Mouse (Mus musculus): ENCODE data around the gene Map3k5.

Gene Map3k5

DNA sequence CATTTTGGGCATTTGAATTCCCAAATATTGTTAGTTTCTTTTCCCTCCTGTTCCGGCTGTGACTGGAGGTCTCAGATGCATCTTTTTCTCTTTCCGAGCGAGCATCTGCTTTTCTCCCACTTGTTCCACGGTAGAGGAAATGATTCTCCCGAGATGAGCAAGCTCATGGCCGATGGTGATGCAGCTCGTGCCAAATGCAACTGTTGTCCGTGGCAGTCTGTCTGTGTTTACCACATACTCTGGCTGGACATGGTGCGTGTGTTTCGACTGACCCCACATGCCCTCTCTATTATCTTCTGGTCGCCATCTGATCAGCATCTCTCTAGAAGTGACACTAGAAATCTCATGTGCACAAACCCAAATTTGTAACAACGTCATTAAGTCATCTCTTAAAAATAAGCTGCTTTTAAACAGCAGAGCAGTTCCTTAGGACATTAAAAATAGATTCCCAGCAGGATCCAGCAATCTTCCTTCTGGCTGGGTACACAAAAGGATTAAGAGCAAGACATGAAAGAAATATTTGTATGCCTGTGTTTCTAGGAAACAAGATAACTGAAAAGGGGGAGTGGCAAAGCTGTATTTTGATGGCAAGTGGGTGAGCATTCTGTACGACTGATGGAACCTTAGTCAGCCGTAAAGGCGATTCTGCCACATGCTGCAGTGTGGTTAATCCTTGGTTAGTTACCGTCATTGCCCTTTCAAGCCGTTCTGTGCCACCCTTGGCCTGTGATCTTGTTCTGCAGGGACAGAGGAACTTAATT is 72.2 kb downstream of the Map3k5 start:
- no peak for DNase-seq (ENCODE audit: low read depth, low spot score)

DNA sequence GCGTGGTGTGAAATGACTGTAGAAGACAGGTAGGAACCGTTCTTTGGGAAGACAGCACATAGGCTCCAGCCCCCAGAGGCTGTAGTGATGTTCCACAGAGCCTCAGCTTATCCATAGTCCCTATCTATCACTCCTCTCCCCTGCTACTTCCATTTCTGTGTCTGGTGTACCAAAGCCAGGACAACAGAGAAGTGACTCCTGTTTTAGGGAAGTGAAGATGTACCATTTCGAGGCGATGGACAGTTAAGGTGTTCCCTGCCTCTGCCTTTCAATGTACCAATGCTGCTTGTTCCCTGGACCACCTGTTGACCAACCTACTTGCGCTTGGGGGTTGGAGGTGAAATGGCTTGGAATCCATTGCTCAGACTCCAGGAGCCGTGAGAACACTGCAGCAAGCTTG is 75.0 kb downstream of the Map3k5 start:
- no peak for DNase-seq (ENCODE audit: low read depth, low spot score)

DNA sequence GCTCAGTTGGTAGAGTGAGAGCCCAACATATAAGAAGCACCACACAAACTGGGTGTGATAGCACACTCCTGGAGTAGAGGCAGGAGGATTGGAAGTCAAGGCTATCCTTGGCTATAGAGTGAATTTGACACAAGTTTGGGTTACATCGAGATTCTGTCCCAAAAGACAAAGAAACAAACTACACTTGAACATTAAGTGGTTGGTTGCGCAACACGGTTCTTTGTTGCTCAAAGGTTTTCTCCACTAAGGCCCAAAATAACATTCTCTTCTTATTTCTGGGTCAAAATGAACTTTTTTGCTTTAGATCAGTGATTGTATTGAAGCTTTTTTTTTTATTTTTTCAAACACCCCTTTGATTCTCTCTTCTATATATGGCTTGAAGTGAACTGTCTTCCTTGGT is 75.7 kb downstream of the Map3k5 start:
- DNase-seq (ENCODE audit: low read depth, low spot score), result no peak

DNA sequence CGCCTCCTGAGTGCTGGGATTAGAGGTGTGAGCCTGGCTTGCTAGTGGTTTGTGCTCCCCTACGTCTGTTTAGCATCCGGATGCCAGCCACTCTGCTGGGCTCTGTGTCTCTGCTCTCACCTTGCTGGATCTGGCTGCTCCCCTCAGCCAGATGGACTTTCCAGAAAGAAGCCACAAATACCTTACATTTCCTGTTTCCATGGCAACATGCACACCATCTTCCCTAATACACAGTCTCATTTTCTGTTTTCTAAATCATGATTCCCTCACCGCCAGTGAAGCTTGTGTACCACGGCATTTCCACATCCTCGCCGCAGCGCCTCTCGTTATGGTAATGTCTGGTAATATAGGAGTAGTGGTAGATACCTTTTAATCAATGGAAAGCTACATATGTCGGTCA is 84.1 kb downstream of the Map3k5 start:
- DNase-seq (ENCODE audit: low read depth, low spot score), result no peak

DNA sequence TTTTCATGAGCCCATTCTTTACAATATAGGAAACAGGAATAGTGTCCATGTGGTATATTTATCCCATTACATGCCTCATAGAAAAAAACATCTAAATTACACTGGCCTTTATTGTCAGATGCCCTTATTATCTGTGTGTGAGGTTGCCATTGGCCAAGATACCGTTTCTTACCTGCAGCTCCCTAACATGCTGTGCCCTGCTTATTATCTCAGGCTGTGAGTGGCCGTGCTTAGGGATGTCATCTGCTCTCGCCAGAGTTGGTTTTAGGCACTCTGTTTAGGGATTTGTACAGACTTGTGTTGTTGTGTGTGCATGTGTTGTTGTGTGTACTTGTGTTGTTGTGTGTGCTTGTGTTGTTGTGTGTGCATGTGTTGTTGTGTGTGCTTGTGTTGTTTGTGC is 84.5 kb downstream of the Map3k5 start:
- DNase-seq (ENCODE audit: low read depth, low spot score), result no peak

DNA sequence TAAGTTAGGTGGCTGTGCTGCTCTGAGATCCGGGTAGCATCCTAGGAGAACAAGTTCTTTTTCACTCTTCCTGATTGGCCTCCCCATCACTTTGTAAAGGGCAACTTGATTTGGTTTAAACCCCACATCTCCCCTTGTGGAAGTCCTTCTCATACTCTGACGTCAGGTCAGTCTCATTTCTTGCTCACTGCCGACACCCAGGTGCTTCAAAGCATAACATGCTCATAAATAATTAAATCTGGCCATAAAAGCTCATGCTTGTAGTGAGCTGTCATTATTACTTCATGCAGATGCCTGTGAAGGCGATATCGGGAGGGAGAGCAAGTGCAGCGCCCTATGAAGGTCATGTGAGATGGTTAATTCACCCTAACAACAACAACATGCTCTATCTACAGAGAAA is 87.0 kb downstream of the Map3k5 start:
- DNase-seq (ENCODE audit: low read depth, low spot score), result no peak

DNA sequence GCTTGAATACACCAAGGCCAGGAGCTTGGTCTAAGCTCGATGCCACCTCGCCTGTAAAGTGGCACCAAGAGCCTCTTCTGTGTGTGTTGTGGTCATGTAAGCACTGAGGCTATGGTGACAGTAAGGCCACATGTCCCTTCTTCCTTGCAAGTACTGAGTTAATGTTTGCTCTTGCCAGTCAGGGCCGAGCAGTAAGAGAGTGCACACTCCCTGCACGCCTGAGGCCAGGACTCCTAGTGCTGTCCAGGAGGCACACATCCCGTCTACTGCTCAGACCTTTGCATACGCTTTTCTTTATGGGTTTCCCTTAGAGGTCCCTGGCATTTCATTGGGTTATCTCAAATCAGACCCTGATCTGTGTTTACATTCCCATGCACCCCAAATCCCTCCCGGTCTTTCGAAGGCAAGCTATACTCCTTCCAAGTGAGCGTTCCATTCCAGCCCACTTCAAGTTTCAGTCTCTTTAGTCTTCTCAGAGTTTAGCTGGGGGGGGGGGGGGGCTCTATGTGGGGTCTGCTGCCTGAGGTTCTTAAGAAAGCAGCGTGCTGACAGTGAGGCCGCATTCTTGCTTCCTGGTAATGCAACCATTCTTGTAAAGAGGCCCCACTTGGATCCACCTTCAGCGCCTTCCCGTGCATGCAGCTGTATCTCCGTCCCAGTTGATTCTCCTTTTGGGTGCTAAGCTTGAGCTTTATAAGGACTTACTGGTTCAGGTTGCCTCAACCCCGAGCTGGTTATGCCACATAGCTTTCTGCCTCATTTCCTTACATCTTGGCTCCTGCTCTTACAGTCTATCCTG is 87.6 kb downstream of the Map3k5 start:
- DNase-seq (ENCODE audit: low read depth, low spot score), result no peak

DNA sequence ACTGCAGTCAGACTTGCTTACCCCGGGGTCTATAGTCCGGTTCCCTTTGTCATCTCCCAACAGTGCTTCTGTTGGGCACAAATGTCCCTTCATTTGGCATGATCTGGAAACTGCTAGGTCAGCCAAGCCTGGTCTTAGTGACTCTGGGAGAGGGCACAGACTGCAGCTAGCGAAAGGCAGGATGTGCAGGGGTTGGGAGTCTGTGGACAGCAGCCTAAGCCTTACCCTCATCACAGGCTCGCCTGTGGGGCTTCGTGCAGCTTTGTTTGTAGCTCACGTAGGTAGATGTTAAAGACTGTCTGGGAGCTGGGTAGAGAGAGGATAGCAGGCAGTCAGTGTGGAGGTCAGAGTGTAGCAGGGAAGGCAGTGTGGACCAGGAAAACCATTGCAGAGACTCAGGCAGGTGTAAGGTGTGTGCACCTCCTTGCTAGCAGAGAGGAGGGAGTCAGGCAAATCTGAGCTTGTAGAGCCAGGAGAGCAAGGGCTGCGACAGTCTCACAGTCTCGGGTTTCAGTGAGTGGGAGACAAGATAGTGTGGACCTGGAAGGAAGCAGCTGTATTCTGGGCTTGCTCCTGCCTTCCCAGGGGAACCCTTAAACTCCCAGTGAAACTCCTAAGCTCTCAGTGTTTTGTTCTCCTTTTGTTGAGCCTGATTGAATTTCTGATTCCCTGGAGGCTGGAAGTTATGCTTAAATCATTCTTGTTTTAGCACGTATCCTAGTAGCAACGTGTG is 88.5 kb downstream of the Map3k5 start:
- DNase-seq (ENCODE audit: low read depth, low spot score), result peak; percentile 45

DNA sequence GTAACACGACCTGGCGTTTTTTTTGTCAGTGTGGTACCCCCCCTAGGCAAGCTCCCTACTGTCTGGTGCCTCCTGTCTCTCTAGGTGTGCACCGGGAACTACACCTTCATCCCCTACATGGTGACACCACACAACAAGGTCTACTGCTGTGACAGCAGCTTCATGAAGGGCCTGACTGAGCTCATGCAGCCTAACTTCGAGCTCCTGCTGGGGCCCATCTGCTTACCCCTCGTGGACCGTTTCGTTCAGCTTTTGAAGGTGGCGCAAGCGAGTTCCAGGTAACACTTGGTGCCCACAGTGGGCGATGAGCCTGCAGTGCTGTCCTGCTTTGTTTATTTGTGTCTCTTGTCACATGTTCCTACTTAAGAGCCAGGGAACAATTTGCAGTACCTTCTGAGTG is 89.3 kb downstream of the Map3k5 start:
- no peak for DNase-seq (ENCODE audit: low read depth, low spot score)

DNA sequence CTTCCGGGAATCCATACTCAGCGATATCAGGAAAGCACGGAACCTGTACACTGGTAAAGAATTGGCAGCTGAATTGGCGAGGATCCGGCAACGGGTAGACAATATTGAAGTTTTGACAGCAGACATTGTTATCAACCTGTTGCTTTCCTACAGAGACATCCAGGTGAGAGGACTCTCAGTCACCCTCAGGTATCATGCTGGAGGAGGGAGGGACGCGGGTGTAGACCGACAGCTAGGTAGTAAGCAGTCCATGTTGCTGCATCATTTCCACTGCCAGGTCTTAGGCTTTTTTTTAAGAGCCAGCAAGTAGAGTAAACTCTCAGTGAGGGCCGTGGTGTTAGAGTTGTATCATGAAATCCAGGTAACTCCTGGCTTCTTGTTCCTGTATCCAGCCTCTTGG is 90.6 kb downstream of the Map3k5 start:
- DNase-seq (ENCODE audit: low read depth, low spot score), result no peak

DNA sequence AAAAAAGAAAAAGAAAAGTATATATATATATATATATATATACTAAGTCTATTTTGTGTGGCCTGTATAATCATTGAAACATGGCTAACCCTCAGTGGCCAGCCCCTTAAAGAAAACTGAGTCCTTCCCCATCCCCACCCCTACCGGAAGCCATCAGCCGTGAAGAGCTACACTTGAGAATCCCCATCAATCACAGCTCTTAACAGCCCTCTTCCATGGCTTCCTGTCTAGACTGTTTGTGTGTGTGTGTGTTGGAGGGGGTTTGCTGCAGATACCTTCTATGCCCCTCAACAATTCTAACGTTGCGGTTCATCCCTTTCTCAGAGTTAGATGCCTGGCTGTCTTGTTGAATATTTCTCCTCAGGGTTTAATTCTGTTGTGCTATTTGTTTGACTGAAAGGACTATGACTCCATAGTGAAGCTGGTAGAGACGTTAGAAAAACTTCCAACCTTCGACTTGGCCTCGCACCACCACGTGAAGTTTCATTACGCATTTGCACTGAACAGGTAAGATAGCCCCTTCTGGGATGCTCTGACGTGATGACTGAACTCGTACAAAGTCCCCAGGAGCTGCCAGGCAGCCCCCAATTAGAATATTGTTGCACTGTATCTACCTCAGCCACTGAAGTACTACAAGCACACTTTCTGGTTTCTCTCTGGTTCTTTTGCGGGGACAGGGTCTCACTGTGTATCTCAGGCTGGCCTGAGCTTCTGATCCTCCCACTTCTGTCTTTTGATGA is 91.7 kb downstream of the Map3k5 start:
- peak; percentile 22 for DNase-seq (ENCODE audit: low read depth, low spot score)

DNA sequence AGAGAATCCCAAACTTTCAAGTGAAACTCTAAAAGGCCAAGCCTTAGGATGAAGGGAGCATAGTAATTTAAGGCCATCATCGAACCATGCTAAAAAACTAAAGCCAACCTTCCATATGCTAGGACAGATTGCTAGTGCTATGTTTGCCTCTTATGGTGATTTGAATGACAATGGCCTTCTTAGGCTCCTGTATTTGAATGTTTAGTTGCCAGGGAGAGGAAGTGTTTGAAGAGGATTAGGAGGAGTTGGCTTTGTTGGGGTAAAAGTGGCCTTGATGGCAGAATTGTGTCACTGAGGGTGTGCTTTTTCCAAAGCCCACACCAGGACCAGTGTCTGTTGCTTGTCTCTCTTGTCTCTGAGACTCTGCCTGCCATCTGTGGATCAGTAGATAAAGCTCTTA is 96.4 kb downstream of the Map3k5 start:
- no peak for DNase-seq (ENCODE audit: low read depth, low spot score)

DNA sequence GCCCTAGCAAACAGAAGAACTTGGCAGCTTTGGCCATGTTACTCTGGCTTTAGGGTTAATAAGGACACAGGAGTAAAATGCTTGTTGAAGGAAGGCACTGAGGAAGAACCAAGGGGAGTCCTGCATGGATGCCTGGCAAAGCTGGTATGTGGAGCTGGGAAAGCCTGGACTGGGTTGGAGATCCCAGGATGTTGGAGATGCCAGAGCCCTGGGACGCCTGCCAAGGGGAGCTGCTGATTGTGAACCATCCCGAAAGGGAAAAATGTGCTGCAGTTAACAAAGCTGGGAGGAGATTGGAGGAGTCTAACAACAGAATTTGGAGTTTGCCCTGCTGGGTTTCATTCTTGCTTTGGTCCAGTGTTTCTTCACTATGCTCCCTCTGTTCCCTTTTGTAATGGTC is 97.7 kb downstream of the Map3k5 start:
- no peak for DNase-seq (ENCODE audit: low read depth, low spot score)

DNA sequence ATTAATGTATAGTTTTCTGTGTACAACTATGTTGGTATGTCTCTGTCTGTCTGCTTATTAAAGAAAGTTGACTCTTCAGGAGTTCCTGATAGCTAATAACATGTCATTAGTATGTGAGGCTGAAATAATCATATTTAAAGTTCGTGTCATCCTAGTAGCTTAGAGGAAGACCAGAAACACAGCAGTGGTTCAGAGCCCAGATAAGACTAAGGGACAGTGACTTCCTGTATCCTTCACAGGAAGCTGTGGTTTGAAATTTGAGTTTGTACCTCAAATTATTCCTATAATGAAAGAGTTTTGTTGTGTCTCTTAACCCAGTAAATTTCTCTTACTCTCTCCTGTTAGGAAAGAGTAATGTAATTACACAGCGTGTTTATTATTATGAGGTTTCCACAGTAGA is 102.1 kb downstream of the Map3k5 start:
- no peak for DNase-seq (ENCODE audit: low read depth, low spot score)

DNA sequence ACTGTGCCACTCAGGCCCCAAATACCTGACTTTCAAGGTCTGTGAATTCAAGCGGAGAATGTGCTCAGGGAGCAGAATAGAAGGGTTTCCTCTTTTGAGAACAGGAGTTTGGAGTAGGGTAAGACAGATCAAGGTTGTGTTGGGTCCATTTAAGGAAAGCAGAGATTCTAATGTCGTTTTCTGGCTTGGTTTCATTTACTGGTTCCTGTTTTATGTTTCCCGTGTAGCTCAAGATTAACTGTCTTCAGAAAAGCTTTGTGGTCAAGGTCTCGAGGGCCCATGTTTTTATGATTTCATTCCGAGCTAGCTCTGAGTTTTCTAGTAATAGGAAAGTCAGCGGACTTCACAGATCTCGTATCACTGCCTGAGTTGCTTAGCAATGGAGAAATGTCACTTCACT is 102.6 kb downstream of the Map3k5 start:
- no peak for DNase-seq (ENCODE audit: low read depth, low spot score)

DNA sequence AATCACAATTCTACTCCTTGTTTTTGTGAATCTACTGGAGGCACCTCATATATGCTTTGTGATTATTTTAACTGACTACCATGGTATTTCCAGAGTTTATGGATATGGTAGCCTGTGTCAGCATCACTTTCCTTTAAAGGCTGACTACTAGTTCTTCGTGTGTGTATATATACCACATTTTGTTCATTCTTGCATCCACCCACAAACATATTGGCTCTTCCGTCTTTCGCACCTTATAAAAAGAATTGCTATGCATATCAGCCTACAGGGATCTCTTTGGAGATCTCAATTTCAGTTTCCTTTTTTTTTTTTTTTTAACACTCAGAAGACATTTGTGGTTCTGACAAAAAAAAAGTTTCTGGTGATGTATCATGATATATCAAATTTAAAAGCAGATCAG is 105.3 kb downstream of the Map3k5 start:
- no peak for DNase-seq (ENCODE audit: low read depth, low spot score)

DNA sequence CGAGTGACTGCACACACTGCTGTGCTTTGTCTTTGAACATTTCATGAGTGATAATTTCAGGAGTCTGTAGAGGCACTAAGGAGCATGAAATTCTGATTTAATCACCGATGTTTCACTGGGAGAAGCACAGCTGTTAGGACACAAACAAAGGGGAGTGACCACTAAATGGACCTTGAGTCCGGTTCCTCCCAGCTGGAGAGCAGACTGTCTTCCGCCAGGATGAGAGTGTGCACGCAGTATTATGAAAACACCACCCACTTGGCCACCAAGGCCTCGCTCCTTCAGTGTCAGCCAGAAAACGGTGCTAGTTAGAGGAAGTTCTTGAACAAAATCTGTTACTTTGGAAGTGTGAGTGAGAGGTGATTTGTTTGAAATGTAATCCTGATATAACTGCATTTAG is 105.8 kb downstream of the Map3k5 start:
- DNase-seq (ENCODE audit: low read depth, low spot score), result no peak

DNA sequence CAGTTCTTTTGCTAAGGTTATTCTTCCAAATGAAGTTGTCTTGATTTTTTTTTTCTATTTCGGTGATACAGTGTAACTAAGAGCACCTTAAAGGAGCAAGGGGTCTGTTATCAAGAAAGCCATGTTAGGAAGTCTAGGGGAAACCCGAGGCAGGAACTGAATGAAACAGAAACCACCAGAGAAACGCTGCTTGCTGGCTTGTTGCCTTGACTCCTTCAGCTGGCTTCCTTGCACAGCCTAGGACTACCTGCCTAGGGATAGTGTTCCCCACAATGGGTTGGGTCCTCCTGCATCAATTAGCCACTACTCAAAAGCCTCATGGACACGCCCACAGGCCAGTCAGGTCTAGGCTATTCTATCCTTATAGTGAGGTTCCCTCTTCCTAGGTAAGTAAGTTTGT is 106.4 kb downstream of the Map3k5 start:
- DNase-seq (ENCODE audit: low read depth, low spot score), result no peak

DNA sequence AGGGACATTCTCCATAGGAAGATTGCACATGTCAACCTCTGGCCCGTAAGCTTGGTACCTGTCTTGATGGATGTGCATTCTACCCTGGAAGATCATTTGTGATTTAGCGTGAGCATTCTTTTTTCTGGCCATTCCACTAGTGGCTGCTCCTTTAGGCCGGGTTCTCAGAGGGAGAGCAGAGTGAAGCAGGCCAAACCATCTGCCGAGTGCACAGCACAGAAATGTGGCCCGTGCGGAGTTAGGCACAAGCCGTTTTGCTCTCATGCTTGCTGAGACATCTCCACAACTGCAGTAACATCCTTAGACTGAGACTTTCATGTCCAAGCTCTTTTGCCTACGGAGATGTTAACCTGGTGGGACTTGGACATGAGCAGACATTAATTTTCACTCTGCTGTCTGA is 107.8 kb downstream of the Map3k5 start:
- no peak for DNase-seq (ENCODE audit: low read depth, low spot score)

DNA sequence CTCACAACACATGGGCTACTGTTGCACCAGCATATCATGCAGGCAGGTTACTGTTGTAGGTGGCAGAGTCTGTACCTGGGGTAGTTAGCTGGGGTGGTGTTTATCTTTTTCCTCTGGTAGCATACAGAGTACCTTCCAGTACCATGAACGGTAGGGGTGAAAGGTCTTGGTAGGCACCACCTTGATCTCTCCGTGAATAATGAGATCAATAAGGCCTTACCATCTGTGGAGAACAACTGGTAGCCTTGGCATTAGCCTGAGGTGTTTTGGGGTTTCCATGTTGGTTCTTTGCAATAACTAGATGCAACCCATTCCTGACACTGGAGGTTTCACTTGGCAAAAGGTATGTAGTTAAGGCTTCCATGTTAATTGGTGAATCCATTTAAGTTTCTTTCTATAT is 109.8 kb downstream of the Map3k5 start:
- DNase-seq (ENCODE audit: low read depth, low spot score), result no peak

DNA sequence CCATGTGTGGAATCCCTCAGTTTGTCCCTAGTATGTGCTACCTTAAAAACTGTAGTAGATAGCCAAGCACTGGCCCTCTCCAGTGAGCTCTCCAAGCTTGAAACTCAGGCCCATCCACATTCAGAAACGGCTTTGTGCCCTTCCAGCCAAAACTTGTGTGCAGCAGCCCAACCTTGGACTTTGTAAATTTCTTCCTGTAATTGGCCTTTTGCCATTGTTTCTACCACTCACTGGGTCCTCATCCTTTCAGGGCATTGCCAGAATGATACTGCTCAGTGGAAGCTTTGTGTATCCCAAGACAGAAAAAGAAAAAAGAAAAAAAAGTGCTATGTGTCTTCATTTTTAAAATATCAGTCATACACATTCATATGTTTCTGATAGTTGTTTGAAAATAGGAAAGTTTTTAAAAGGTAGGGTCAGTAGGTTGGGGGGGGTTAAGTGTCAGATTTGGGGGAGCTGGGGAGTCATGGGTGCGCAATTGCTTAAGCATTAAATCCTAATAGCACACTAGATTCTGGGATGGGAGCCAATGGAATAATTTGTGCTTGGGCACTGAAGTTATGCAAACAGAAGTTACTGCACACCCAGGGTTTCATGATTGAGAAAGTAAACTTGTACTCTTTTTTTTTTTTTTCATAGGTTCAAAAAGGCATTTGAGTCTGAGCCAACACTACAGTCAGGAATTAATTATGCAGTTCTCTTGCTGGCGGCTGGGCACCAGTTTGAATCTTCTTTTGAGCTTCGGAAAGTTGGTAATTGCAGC is 111.6 kb downstream of the Map3k5 start:
- no peak for DNase-seq (ENCODE audit: low read depth, low spot score)
